Mouse (Mus musculus) G1E (cell line): Measurements from ENCODE around the gene Gkap1. TPM values are rescaled to one million over a fixed set of nuclear protein-coding genes. Genes with fewer than 3 reads are reported as not detected.
A peak's percentile ranks its signal among the peaks of the same experiment; 100 is the strongest.

ENCODE experiments used
- ATAC-seq: 2 replicates; pipeline ENCODE4 v1.8.0; 2016; ENCODE audit warnings: mild to moderate bottlenecking; ENCODE audit not compliant: insufficient number of reproducible peaks, poor library complexity, low FRiP score, severe bottlenecking; ENCODE audit errors: extremely low read depth
- DNase-seq: peaks from one replicate; pipeline ENCODE4 v3.0.0; 2012; ENCODE audit warnings: low spot score
- H3K27me3 ChIP-seq: 2 replicates; pipeline ENCODE4 v1.6.1; 2012; ENCODE audit warnings: mild to moderate bottlenecking, low read length, inconsistent platforms; ENCODE audit not compliant: insufficient read depth
- H3K36me3 ChIP-seq: replicated peaks from 2 replicates; pipeline ENCODE3; 2012; ENCODE audit warnings: mild to moderate bottlenecking, inconsistent platforms
- H3K4me1 ChIP-seq: 2 replicates; pipeline ENCODE4 v1.6.1; 2012; ENCODE audit warnings: low read depth, low read length, inconsistent platforms, mixed read lengths; ENCODE audit not compliant: insufficient read depth
- H3K4me3 ChIP-seq: 2 replicates; pipeline ENCODE4 v1.5.1; 2012; ENCODE audit warnings: low read depth, mild to moderate bottlenecking, inconsistent platforms, low read length, moderate library complexity, mixed read lengths
- H3K9me3 ChIP-seq: replicated peaks from 2 replicates; pipeline ENCODE4 v1.6.1; 2012; ENCODE audit warnings: inconsistent platforms
- CTCF ChIP-seq: IDR thresholded peaks from 2 replicates; pipeline ENCODE4 v1.5.1; 2012; ENCODE audit warnings: low read depth, low read length, inconsistent platforms, mixed read lengths
- GATA1 ChIP-seq: IDR thresholded peaks from 2 replicates; pipeline ENCODE4 v1.6.1; 2012; ENCODE audit warnings: borderline replicate concordance, low read length, inconsistent platforms, mixed read lengths
- GATA2 ChIP-seq: IDR thresholded peaks from 2 replicates; pipeline ENCODE4 v1.6.1; 2012; ENCODE audit warnings: low read depth, low read length, inconsistent platforms, borderline replicate concordance
- POLR2AphosphoS5 ChIP-seq: IDR thresholded peaks from 2 replicates; pipeline ENCODE4 v1.6.1; 2012; ENCODE audit warnings: low read depth, low read length, inconsistent platforms; ENCODE audit not compliant: insufficient replicate concordance
- TAL1 ChIP-seq: conservative IDR thresholded peaks from 2 replicates; pipeline ENCODE4 v1.6.1; 2012; ENCODE audit warnings: low read depth, low read length, inconsistent platforms, mixed read lengths
- polyA plus RNA-seq: library from polyadenylated mRNA; stranded (reverse); fragments of >175 nt; gene quantifications from 2 replicates; pipeline ENCODE4 v1.2.3, GENCODE M21; 2012
- total RNA-seq, 2 experiments: library from RNA; stranded (forward) in 1 of 2; stranded (reverse) in 1 of 2; fragments of 200-1000 nt in 1 of 2; fragments of >200 nt in 1 of 2; fragmentation: Nextera tagmentation in 1 of 2; gene quantifications; 2 replicates each; pipeline ENCODE4 v1.2.3; 2014 to 2017

Gene Gkap1
- total and polyA plus RNA-seq, 3 experiments: 0.98 to 29.0 (median 4.1) TPM

DNA sequence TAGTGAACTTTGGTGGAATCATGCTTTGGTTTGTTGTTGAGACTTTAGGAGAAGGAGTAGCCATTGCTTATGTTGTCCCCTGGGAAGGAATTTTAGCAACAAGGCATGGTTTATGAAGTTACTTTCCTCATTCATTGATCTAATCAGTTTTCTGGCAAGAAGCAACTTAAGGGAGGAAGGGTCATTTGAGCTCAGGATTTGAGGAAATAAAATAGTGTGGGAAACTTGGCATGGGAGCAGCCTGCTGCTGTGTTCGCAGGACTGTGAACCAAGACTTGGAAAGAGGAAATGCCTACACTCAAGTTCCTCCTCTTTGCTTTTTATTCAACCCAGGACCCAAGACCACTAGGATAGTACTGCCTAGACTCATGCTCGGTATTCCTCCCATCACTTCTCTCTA is 58.0 kb downstream of the Gkap1 start:
- ATAC-seq (no peak), DNase-seq (no peak)
- Histone ChIP-seq H3K4me3 (no peak overlapping the region), H3K4me1 (peaks cover 27% of the 10 kb centered on the region), H3K36me3 (peaks cover 5% of the 10 kb centered on the region), H3K9me3 (no peaks in the 10 kb centered on the region), H3K27me3 (peaks cover 4% of the 10 kb centered on the region; the same call in 1 of the 2 replicates)
- TF ChIP-seq CTCF: no peak
- no peak for TF ChIP-seq POLR2AphosphoS5
- no peak for TF ChIP-seq GATA2
- no peak for TF ChIP-seq TAL1
- no peak for TF ChIP-seq GATA1

DNA sequence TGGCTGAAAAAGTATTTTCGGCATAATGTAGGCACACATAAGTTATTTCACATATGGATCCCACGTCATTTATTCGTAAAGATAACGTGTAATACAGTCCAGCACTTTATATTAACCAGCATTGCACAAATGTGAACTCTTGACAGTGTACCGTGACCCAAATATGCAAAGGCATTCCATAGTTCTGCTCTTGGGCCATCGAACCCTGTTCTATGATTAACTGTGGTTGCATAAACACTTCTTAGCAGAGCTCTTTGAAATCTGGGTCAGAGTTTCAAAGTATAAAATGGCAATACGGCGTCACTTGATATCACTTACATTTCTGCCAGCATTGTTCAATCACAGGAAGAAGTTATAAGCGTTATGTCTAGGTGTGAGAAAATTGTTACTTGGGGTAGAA is 59.1 kb downstream of the Gkap1 start:
- Histone ChIP-seq H3K9me3 (no peaks in the 10 kb centered on the region), H3K36me3 (peaks cover 13% of the 10 kb centered on the region), H3K4me1 (peaks cover 32% of the 10 kb centered on the region), H3K4me3 (peak overlapping the region; percentile 96), H3K27me3 (0 out of 2 replicates have a peak, but pooled peaks cover 2% of the 10 kb centered on the region)
- DNase-seq: no peak
- no peak for TF ChIP-seq POLR2AphosphoS5
- no peak for TF ChIP-seq CTCF
- TF ChIP-seq GATA1: no peak
- no peak for TF ChIP-seq GATA2
- no peak for TF ChIP-seq TAL1
- ATAC-seq: no peak

DNA sequence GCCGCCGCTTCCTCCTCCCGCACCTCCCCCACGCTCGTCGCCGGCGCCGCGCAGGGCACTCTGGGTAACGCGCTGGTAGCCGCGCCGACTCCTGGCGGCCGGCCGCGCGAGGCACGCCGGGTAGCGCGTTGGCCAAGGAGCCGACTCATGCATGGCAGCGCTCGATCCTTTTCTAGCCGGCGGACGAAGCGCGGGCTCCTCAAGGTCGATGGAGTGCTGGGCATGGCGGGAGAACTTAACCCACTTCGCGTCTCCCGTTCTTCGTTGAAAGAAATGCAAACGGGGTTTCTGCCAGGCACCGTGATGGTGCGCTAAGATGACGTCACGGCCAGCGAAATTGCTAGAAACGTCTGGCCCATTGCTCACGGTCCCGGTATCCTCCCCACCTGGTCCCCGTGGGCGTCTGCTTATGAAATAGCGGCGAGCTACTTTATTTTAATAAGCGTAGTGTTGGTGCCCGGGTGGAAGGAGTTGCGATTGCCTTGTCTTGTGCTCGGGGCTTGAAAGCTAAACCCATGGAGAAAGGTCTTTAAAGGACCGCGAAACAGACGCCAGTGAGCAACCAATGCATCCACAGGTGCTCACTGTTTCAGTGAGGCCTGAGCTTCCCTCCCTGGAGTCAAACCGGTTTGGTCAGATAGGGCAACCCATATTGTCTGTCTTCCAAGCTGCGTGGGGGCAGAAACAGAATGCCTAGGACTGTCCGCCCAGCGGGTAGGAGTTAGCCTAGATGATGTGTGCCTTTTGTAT is 59.7 kb downstream of the Gkap1 start, which contains the start of gene Ubqln1:
Ubqln1 (minus strand) TSS at position 62 of the 750 bp plus-strand sequence.
- H3K9me3 ChIP-seq: no peaks in the 10 kb centered on the region
- peak; percentile 85 for DNase-seq
- peak within 1 kb of the TSS; percentile 96 for H3K4me3 ChIP-seq
- peaks cover 15% of the 10 kb centered on the region for H3K36me3 ChIP-seq
- no peak for TF ChIP-seq TAL1
- no peak for TF ChIP-seq GATA1
- TF ChIP-seq CTCF: no peak
- TF ChIP-seq POLR2AphosphoS5: no peak
- TF ChIP-seq GATA2: no peak
- H3K27me3 ChIP-seq: no peaks in the 10 kb centered on the region
- peaks cover 35% of the 10 kb centered on the region for H3K4me1 ChIP-seq
- ATAC-seq: peak; percentile 47

DNA sequence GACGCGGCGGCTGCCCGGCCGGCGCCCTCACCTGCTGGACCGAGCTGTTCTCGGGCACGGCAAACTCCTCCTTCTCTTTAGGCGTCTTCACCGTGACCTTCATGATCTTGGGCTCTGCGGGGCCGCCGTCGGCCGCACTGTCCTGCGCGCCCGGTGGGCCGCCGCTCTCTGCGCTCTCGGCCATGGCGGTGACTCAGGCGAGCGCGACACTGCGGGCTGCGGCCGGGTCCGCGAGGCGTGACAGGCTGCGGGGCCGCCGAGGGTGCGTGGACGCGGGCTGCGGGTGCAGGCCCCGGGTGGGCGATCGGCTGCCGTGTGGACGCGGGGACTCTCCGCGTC is 60.3 kb downstream of the Gkap1 start:
- no peaks in the 10 kb centered on the region for H3K27me3 ChIP-seq
- H3K4me1 ChIP-seq: peaks cover 40% of the 10 kb centered on the region
- no peak for DNase-seq
- peaks cover 21% of the 10 kb centered on the region for H3K36me3 ChIP-seq
- no peak for ATAC-seq
- H3K4me3 ChIP-seq: peak overlapping the region; percentile 96
- TF ChIP-seq GATA1 (no peak), POLR2AphosphoS5 (no peak), GATA2 (no peak), TAL1 (no peak), CTCF (no peak)
- H3K9me3 ChIP-seq: no peaks in the 10 kb centered on the region

DNA sequence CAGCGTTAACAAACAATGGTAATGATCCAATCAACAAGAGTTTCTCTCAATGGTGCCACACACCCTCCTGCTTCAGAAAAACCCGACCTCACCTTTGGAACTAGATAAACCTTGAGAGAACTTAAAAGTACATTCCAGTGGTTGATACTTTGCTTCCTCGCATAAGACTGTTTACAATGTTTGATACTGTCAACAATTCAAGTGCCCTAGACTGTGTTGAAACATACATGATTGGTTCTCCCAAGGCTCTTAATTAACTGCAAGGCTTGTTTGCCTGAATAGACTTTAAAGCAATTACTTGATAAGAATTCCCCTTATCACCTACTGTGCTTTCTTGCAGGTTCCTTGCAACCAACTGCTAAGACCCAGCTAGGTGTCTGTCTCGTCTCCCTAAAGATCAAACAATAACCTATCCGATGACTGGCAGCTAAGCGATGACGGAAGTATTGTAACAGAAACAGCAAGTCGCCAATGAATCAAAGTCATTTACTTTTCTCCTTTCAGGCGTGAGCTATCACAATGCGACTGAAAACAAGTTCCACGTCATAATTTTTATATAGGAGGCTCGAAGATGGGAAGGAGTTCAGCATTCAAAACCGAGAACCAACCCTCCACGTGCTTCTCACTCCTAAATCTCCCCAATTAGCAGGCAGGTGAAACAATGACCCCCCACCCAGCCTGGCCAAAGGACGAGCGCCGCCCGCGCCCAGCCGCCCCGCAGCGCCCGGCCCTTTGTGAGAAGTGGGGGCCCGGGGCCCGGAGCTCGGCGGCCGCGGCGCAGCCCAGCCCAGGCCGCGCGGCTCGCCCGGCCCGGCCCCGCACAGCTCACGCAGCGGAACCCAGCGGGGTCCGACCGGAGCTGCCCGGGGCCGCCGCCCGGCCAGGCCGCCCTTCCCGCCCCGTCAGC is 60.9 kb downstream of the Gkap1 start:
- ATAC-seq (no peak), DNase-seq (peak; percentile 17)
- H3K36me3 ChIP-seq: peaks cover 23% of the 10 kb centered on the region
- H3K4me3 ChIP-seq: peak overlapping the region; percentile 96
- no peaks in the 10 kb centered on the region for H3K27me3 ChIP-seq
- H3K4me1 ChIP-seq: peaks cover 42% of the 10 kb centered on the region
- TF ChIP-seq GATA2: no peak
- no peak for TF ChIP-seq POLR2AphosphoS5
- TF ChIP-seq TAL1: no peak
- no peak for TF ChIP-seq CTCF
- no peak for TF ChIP-seq GATA1
- H3K9me3 ChIP-seq: no peaks in the 10 kb centered on the region

DNA sequence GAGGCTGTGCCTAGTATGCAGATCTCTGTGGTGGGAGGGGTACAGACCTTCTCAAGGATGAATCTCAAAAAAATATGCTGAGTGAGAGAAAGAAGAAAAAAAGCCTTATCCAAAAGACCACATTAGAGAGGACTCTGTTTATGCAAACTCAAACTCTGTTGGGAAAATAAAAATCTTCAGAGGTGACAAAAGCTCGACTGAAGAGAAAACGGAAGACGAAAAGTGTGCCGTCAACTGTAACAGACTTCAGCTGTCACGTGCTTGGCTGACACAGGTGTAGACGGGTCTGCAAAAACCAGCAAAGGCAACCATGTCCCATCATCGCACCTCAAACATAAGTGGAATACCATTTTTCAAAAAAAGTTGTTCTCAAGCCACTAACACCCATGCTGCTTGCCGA is 61.7 kb downstream of the Gkap1 start:
- ATAC-seq (no peak), DNase-seq (no peak)
- H3K27me3 ChIP-seq: no peaks in the 10 kb centered on the region

More for the DNA sequence above, 61.7 kb downstream of the Gkap1 start:
- Histone ChIP-seq H3K4me3 (no peak overlapping the region; the same call in 1 of the 2 replicates), H3K9me3 (no peaks in the 10 kb centered on the region), H3K36me3 (peaks cover 28% of the 10 kb centered on the region), H3K4me1 (peaks cover 43% of the 10 kb centered on the region)
- no peak for TF ChIP-seq CTCF
- no peak for TF ChIP-seq TAL1
- TF ChIP-seq GATA1: no peak
- no peak for TF ChIP-seq GATA2
- TF ChIP-seq POLR2AphosphoS5: no peak
